Mouse (Mus musculus) heart, adult 2 months (tissue): Measurements from ENCODE around the gene Gm49711.

Experiments used
- EP300 ChIP-seq: fragments of 200-500 bp; IDR thresholded peaks from 2 replicates; pipeline ENCODE4 v1.6.1; 2011; ENCODE audit warnings: low read depth, low read length, control low read depth; ENCODE audit not compliant: insufficient read depth
- POLR2A ChIP-seq: fragments of 200-500 bp; IDR thresholded peaks from 2 replicates; pipeline ENCODE4 v1.6.1; 2011; ENCODE audit warnings: mild to moderate bottlenecking, low read depth, low read length, control low read depth; ENCODE audit not compliant: insufficient read depth

- TF ChIP-seq EP300 = no peak
- no peak for TF ChIP-seq POLR2A
Observed at GRCm38 (mm10) chr16:92141021-92141420, 82.9 kb downstream of the Gm49711 start.
